ENCODE assay signal across 8 mouse cellular contexts in the genomic region with DNA sequence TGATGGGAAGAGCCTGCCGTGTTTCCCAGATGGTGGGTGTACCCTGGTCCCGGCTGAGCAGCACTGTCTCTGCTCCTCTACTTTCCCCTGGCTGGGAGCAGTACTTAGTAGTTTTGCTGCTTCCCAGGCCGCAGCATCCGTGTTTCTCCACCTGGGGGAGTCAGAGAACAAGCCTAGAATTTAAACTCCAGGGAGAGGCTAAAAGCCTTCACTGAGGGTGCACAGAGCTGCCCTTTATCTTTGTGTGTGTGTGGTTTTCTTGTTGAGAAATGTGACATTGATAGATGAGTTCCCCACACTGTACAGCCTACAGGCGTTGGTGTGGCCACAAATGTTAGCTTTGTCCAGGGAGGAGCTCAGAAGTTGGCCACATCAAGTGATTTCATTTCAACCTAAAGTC. TPM values are rescaled to one million over a fixed set of nuclear protein-coding genes. Genes with fewer than 3 reads are reported as not detected.
DNase-seq lines count a peak whose midpoint lies in the region; ATAC-seq and TF ChIP-seq lines count a peak whose summit lies in the region.

No protein-coding gene starts in this region.

- H3K4me1 ChIP-seq in heart, embryonic 15.5 days (replicated peaks), result peaks cover 8% of the 10 kb centered on the region
- H3K4me1 ChIP-seq in kidney, postnatal 0 days (replicated peaks; ENCODE audit: insufficient read depth, low read length), result no peaks in the 10 kb centered on the region
- H3K4me1 ChIP-seq in lung, embryonic 16.5 days (replicated peaks; ENCODE audit: control insufficient read depth, insufficient read depth, low read length), result no peaks in the 10 kb centered on the region

- no peaks in the 10 kb centered on the region for H3K27me3 ChIP-seq in heart, embryonic 15.5 days
- H3K27me3 ChIP-seq in kidney, postnatal 0 days (ENCODE audit: insufficient read depth, low read length), result no peaks in the 10 kb centered on the region
- no peaks in the 10 kb centered on the region for H3K27me3 ChIP-seq in lung, embryonic 16.5 days (ENCODE audit: control insufficient read depth, insufficient read depth, low read depth, low read length)

- ATAC-seq in heart, embryonic 15.5 days (replicated peaks; ENCODE audit: insufficient number of reproducible peaks, insufficient read depth, low FRiP score, low read depth), result peak; percentile 39; the same call in 1 of the 2 replicates
- ATAC-seq in kidney, postnatal 0 days (replicated peaks; ENCODE audit: low FRiP score, low read depth), result peak; percentile 51; the same call in 1 of the 2 replicates
- ATAC-seq in lung, embryonic 16.5 days (ENCODE audit: low read depth), result peak; percentile 57; the same call in 1 of the 2 replicates

- DNase-seq in CD8-positive naive resting alpha-beta T cell, adult 2 months (ENCODE audit: low read depth in 2 of 2, low spot score in 2 of 2), result peak; percentile 72 to 80
- peak; percentile 79 for DNase-seq in adipocyte (ENCODE audit: low spot score)
- peak; percentile 46 for DNase-seq in embryo, embryonic 11.5 days (ENCODE audit: low read depth, low spot score)
- peak; percentile 87 for DNase-seq in kidney, postnatal 0 days (ENCODE audit: low spot score)
- DNase-seq in right cerebral cortex, postnatal 10 days (ENCODE audit: low spot score in 2 of 2), result peak; percentile 69 to 79
- DNase-seq in urinary bladder, postnatal 25 days (ENCODE audit: low spot score), result peak; percentile 68

- no peaks in the 10 kb centered on the region for H3K9me3 ChIP-seq in heart, embryonic 15.5 days (replicated peaks)
- H3K9me3 ChIP-seq in kidney, postnatal 0 days (replicated peaks; ENCODE audit: low read length), result no peaks in the 10 kb centered on the region
- no peaks in the 10 kb centered on the region for H3K9me3 ChIP-seq in lung, embryonic 16.5 days (ENCODE audit: control insufficient read depth, low read length)

- TF ChIP-seq CTCF in kidney, postnatal 0 days (IDR thresholded peaks at IDR 0.05; ENCODE audit: low read depth), result peak; percentile 85

- no peak overlapping the region for H3K4me3 ChIP-seq in heart, embryonic 15.5 days
- no peak overlapping the region for H3K4me3 ChIP-seq in kidney, postnatal 0 days (replicated peaks; ENCODE audit: low read depth, low read length)
- no peak overlapping the region for H3K4me3 ChIP-seq in lung, embryonic 16.5 days (ENCODE audit: low read length)

- H3K4me2 ChIP-seq in heart, embryonic 15.5 days, result no peak overlapping the region
- no peak overlapping the region for H3K4me2 ChIP-seq in kidney, postnatal 0 days (ENCODE audit: low read length)
- no peak overlapping the region for H3K4me2 ChIP-seq in lung, embryonic 16.5 days (ENCODE audit: low read depth, low read length)

- H3K36me3 ChIP-seq in heart, embryonic 15.5 days, result no peaks in the 10 kb centered on the region
- H3K36me3 ChIP-seq in kidney, postnatal 0 days (ENCODE audit: insufficient read depth, low read length), result no peaks in the 10 kb centered on the region
- no peaks in the 10 kb centered on the region for H3K36me3 ChIP-seq in lung, embryonic 16.5 days (ENCODE audit: control insufficient read depth, insufficient read depth, low read length)

- WGBS in heart, embryonic 15.5 days, result 8% methylated on average over 5 of the region's 5 CpGs
- WGBS in kidney, postnatal 0 days, result 6% methylated on average over 5 of the region's 5 CpGs
- 4% methylated on average over 5 of the region's 5 CpGs for WGBS in lung, embryonic 16.5 days

- H3K9ac ChIP-seq in heart, embryonic 15.5 days, result no peak overlapping the region
- H3K9ac ChIP-seq in kidney, postnatal 0 days (ENCODE audit: low read depth, low read length), result no peak overlapping the region
- 0 out of 2 replicates have a peak overlapping the region, but pooled peaks have one; percentile 15 for H3K9ac ChIP-seq in lung, embryonic 16.5 days (ENCODE audit: low read length)

- no peak overlapping the region for H3K27ac ChIP-seq in heart, embryonic 15.5 days
- H3K27ac ChIP-seq in kidney, postnatal 0 days, result no peak overlapping the region
- H3K27ac ChIP-seq in lung, embryonic 16.5 days (ENCODE audit: low read length), result no peak overlapping the region

RNA-seq across cellular contexts. Expression of a gene that starts 7.3 kb away (rescaled TPM):
- polyA plus RNA-seq in heart, embryonic 15.5 days (2015; fragmentation: Nextera tagmentation; extraction: Ambion mirVana), result 117 and 124 TPM in 2 replicates
- polyA plus RNA-seq in kidney, postnatal 0 days (2015; fragmentation: Nextera tagmentation; extraction: Ambion mirVana), result 126 and 133 TPM in 2 replicates
- 150 and 156 TPM in 2 replicates for polyA plus RNA-seq in lung, embryonic 16.5 days (2015; fragmentation: Nextera tagmentation; extraction: Ambion mirVana)
